Mouse (Mus musculus) MN1 (cell line): ENCODE measurements around the gene Asb16.

Experiments used
- DNase-seq: peaks from one replicate; pipeline ENCODE4 v3.0.0-alpha.2; 2016; ENCODE audit warnings: low spot score

Gene Asb16

DNA sequence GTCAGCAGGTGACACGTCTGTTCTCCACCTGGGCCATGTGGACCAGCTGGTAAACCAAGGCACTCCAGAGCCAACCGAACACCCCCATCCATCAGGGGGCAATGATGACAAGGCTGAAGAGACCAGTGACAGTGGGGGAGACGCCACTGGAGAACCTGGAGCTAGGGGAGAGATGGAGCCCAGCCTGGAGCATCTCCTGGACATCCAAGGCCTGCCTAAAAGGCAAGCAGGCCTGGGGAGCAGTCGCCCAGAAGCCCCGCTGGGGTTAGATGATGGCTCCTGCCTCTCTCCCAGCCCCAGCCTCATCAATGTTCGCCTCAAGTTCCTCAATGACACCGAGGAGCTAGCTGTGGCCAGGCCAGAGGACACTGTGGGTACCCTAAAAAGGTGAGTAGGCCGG, 18.9 kb downstream of the Asb16 start:
- DNase-seq = no peak

DNA sequence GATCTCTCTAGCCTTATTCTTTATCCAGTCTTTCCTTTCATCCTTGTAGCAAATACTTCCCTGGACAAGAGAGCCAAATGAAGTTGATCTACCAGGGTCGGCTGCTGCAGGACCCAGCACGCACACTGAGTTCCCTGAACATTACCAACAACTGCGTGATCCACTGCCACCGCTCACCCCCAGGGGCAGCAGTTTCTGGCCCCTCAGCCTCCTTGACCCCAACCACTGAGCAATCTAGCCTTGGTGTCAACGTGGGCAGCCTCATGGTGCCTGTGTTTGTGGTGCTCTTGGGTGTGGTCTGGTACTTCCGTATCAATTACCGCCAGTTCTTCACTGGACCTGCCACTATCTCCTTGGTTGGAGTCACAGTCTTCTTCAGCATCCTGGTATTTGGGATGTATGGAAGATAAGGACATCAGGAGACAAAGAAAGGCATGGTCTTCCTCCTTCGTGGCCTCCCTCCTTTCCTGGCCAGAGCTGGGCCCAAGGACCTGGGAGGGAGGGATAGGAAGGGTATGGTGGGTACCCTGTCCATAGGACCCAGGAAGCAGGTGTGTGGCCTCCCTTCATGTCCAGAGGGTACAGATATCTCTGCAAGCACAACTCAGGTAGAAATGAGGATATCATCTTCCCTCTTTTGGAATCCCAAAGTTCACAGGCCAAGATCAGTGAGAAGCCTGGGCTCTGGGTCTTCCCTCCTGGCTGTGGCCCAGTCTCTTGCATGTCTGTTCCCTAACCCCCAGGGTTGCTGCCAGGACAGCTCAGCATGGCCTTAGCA, 19.7 kb downstream of the Asb16 start:
- DNase-seq = no peak

DNA sequence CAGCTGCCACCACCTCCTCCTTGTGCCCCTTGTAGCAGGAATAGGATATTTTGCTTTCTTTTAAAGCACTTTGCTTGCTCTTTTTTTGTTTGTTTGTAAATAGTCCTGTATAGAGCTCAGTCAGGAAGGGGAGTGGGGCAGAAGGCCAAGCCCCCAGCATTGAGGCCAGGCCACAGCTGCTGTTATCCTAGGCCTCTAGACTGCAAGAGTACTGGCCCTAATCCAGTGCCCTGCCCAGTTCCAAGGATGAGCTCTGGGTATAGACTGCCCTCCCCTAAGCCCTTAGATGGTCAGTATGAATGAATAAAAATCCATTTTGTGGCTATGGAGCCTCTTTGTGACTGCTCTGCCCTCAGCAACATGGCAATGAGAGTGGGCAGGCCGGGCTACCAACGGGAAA, 20.4 kb downstream of the Asb16 start:
- DNase-seq = no peak

DNA sequence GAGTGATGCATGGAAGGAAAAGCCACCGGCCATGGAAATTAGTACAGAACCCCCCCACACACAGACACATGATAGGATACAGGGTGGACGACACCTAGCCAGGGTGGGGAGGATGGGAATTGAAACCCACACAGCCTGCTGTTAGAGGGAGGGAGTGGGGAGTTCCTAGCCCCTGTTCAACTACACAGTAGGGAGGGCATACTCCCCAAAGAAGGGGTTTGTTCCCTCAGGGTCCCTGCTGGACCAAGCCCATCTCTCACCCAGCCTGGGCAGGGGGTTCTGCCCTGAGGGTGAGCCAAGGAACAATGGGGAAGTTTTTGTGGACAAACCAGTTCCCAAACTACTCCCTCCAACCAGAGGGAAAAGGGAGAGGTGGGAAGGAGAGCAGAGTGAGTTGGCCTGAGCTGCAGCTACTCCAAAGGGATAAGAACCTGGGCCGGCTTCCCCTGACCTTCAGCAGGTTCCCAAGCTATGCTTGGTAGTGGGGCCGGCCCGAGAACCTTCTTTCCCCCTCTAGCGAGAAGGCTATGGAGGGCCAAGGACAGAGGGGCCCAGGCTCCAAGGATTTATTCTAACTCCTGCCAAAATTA, 21.1 kb downstream of the Asb16 start:
- DNase-seq = no peak

DNA sequence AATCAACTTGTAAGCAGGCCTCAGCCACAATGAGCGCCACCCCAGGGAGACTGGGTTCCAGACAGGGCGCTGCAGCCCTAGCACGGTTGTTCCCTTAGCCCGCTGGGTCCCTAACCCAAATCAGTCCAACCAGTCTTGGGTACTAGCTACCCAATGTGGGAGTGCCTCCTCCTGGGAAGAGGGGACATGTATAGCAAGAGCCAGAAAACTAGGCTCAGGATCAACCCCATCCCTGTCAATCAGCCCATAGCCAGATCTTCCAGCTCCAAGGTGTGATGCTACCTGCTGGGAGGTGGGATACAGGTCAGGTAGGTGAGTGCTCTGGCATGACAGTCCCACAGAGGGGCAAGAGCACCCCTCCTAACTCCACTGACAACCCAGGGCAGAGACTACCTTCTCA, 21.6 kb downstream of the Asb16 start:
- no peak for DNase-seq

DNA sequence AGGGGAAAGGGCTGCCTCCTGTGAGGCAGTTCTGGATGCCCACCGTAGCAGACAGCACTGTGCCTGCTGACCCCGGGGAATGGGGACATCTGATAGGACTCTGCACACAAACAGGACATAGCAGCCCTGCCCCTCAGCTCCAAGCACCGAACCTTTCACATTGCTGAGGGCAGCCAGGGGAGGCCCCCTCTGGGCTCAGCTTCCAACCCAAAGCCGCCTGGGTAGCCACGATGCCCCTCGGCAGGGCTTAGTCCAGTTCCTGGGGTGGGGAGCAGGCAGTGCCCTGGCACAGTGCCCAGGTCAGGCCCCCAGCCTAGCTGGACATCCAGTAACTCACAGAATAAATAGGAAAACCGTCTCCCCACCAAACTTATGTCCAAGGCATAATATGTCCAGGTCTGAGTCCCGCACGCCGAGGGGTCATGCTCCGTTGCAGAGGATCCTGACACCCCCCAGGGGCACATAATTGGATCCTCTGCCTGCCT, 22.6 kb downstream of the Asb16 start:
- no peak for DNase-seq

DNA sequence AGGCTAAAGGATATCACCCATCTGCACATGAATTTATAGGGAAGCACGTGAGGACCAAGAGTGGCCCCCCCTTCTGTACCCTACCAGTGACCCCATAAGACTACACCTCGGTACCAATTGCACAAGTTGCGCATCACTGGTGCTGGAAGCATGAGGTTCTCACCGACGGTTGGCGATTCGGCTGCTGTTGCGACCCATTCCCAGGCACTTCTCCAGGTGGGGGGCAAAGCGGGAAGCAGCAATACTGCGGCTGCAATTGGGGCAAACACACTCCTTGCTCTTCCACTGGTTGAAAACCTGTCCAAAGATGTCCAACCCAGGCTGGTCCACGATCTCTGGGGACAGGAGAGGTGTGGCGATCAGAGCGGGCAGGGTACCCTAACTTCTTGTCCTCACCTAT, 25.4 kb downstream of the Asb16 start:
- no peak for DNase-seq

DNA sequence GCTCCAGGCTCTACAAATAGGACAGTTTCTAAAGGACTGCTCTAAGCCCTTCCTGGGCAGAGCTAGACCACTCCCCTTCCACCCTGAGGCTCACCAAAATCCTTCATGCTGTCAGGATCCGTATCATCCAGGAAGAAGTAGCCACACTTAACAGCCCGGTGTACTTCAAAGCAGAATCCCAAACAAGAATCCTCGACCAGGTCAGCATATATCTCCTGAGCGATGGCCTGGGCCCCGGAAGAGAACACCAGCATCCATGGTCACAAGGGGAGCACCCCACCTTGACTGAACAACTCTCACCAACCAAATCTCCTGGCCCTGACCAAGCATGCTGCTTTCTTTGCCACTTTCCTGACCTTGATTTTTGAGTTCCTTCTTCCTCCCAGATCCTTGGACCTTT, 25.9 kb downstream of the Asb16 start:
- no peak for DNase-seq

DNA sequence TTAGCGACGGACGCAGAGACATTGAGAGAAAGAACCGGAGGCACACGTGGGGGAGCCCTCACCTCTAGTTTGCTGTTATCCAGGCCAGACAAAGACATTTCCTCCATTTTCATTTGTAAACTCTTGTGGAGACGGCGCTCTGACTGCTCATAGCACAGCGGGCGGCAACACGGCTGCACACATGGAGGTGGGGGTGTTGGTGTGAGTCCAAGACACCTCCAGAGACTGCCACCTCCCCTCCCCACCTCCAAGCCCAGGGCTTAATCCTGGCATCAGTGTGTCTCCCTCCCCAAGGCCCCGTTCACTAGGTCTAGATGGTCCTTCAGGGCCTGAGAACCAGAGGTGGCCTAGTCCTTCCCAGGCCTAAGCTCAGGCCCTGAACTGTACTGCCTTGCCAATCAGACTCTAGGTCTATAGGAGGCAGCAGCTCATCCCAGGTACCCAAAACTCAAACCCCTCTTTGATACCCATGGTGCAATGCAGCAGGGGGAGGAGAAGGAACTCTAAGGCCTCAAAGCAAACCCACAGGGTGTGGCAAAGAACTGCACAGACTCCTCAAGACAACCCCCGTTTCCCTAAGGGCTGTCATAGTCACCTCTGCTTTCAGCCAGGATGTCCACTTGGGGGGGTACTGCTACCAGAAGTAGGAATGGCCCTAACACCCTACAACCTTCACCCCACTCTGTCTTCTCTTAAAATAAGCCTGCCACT, 26.5 kb downstream of the Asb16 start:
- peak; percentile 57 for DNase-seq

DNA sequence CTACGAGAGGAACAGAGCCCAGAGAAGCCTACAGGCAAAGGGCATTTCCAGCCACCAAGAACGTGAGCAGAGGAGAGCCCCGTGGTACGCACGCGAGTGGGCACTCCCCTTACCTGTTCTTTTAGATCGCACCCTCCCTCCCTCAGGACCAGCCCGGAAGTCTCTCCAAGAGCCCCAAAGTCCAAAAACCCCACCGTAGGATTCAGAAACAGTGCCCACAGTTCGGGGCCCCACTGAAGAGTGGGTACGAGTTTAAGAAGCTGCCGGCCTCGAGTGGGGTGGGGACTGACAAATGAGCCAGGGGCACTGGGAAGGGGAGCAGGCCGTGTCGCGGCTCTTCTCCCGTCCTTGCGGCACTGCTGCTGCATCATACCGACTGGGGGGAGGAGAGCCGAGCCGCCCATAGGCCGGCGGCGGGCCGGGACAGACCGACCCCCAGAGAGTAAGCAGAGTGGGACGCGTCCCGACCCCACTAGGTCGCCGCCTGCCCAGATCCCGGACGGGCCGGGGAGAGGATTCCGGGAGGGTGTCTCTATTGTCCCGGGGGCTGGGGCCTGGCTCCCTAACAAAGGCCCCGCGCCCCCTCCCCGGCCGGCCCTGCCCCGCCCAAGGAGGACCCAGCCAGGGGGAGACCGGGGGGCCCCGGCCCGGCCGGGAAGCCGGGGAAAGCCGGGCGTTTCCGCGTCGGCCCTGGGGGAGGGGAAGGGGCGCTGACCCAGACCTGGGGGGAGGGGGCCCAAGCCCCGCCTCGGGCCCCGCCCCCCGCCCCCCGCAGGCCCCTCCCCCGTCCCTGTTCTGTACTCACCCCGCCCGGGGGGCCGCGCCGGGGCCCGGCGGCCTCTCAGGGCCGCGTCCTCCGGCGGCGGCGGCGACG, 27.3 kb downstream of the Asb16 start:
- peak; percentile 62 for DNase-seq

DNA sequence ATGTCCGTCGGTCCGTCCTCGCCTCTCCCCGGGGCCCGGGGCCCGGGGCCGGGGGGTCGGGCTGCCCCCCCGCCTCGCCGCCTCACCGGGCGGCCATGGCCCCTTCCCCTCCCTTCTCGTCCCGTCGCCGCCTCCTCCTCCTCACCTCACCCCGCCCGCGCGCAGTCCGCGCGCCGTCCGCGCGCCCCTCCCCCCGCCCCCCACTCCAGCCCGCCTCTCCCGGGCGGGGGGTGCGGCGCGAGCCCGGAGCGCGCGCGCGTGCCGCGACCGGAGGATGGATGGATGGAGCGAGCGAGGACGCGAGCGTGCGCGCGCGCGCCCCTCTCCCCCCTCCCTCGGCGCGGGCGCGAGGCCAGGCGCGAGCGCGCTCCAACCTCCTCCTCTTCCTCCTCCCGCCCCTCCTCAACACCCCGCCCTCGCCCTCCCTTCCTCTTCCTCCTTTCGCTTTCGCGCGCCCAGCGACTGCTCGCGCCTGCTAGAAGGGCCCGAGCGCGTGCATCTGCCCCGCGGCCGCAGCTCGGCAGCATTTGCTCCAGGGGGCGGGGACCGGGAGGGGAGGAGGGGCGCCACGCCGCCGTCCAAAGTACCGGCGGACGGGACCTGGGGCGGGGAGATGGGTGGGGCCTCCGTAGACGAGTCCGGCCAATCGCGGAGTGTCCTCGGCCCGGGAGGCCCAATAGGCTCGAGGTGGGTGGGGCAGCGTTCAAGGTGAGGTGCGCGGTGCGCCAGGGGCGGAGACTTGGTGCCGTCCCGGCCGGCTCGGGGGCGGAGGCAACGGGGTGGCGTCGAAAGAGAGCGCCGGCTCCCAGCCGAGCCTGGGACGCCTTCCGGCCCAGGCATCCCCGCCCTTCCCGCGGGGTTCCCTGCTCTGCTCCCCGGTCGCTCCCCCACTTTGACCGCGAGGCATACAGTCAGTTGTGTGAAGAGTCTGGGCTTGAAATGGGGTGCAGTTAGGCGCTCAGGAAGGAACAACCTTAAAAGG, 28.2 kb downstream of the Asb16 start, which contains the start of gene Atxn7l3:
Atxn7l3 (minus strand) TSS at position 141 of the 982 bp plus-strand sequence.
- peak; percentile 98 for DNase-seq

DNA sequence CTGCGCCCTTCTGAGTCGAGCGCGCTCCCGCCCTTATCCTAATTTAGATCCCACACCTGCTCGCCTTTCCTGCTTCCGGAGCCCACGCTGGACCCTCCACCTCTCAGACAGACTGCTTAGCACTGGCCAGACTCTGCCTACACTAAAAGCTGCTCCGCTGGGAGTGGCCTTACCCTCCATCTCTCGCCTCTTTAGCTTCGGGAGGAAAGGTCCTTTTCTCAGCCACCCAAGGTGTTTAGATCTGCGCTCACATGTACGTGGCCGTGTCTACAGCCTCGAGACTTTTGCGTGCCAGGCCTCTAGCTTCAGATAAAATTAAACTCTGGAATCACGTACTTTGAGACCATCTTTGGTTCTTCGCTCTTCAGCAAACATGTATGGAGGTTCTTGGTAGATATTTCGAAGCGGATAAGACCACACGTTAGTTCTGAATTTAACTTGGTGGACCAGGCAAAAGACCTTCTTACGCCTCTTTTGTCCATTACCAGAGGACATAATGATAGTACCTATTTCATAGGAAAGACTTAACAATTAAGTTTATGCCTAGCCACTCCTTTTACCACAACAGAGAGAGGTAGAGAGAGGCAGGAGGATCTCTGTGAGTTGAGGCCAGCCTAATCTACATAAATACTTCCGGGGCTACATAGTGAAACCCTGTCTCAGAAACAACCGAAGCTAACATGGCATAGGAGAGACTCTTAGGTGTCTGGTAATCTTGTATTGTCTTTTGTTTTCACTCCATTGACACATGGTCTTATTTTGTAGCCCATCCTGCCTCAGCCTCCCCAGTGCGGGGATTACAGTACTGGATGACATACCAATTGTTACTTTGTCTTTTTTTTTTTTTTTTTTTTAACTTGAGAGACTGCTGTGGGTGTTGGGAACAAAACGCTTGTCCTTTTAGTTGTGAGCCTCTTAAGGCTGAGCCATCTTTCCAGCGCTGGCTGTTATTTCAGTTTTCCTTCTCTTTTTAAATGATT, 29.3 kb downstream of the Asb16 start:
- peak; percentile 57 for DNase-seq

DNA sequence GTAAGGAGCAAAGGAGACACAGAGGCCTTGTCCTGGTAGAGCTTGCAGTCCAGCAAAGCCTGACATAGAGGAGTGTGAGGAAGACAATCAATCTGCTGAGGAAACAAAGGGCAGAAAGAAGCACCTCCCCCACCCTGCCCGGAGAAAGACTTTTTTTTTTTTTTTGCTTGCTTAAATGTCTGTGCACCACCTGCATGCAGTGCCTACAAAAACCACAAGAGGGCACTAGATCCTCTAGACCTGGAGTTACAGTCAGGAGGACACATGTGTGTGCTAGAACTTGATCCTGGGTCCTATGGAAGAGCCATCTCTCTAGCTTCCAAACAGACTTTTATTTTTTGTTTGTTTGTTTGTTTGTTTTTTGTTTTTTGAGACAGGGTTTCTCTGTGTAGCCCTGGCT, 31.3 kb downstream of the Asb16 start:
- peak; percentile 61 for DNase-seq

DNA sequence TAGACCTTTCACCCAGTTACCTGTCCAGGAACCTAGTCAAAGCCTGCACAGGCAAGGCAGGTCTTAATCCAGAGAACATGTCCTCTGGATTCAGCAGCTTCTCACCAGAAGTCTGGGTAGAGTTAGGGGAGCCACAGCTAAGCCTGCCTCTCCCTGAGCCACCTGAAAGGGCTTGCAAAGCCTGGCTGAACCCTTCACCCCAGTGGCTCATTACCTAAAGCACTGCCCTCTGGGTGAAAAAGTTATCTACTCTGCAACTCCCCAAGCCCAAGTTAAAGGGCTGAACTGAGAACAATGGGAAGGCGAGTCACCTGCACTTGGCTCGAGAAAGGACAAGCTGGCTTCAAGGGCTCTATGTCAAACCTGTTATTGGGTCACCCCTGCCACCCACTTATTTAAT, 35.6 kb downstream of the Asb16 start:
- no peak for DNase-seq

DNA sequence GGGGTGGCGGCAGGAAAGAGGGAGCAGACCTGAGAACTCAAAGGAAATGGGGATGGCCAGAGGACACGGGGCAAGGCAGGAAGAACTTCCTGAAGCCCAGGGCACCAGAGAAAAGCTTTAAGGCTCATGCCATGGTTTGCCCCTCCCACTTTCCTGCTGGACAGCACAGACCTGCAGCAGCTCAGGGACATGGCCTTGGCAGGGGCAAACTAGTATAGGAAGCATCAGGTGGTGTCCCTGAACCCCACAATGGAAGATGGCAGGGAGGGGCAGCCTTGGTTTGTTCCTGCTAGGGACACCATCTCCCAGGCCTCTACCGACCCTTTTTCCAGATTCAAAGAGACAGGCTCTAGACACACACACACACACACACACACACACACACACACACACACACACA, 36.8 kb downstream of the Asb16 start:
- DNase-seq = no peak

DNA sequence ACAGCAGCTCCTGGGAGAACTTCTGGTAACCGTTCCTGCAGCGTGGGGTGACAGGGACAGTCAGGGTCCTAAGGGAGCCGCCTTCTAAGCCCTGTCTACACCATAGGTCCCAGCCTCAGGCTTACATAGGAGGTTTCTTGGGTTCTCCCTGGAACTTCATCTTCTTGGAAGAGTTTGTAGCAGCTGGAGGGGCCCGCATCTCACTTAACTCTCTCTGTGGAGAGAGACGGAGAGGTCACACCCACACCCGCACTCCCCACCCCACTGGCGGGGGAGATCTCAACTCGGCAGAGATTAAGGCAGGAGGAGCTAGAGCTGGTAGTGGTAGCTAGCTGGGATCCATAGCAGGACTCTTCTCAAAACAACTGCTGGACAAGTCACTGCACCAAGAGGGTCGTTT, 39.6 kb downstream of the Asb16 start:
- no peak for DNase-seq

DNA sequence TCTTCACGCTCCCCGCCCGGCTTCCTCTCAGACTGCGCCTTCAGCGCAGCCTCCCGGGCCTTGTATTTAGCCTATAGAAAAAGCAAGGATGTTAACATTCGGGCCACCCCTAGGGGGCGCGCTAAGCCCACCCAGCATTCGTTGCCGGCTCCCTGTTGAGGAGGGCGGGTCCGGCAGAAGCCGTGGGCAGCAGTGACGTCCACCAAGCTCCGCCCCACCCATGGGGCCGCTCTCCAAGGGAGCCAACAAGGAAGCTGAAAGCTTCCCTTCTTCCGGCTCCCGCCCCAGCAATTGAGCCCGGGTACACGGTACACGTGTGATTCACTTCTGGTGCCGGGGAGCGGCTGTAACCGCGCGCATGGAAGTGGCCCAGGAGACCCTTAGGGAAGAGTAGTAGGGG, 40.4 kb downstream of the Asb16 start:
- peak; percentile 96 for DNase-seq

DNA sequence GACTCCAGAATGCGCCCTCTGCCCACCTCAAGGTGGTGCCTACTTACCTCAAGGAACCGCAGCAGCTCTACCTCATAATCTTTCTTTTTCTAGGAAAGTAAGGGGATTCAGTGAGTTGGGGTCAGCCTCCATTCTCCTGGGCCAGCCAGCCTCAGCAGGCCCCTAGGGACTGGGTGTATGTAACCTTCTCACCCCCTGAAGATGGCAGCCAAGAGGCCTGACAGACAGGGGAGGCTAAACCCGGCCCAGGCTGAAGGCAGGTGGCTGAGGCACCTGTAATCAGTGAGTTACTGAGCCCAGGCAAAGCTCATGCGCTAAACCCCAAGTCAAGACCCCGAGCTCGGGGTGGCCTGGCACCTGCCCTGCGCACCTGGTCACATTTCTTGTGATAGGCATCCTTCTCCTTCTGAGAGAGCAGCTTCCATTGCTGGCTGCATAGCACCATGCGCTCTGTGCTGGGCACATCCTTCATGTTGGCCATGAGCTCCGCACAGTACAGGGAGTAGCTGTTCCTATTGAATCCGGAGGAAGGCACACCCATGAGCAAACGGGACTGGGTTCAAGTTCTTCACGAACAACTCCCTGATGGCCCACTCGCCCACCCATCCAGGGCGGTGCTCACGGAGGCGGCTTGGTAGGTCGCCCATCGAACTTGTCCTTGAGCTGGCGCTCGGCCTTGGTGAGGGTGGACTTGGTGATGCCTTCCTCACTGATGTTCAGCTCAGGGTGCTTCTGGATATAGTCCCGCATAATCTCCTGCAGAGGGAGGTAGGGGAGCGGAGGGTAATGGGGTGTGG, 41.5 kb downstream of the Asb16 start:
- no peak for DNase-seq
